Mouse (Mus musculus): Measurements from ENCODE around the gene Lrrc4.
A peak's percentile ranks its signal among the peaks of the same experiment; 100 is the strongest.

The Lrrc4 gene

GRCm38 (mm10) chr6:28629866-28630265 is 201.7 kb downstream of the Lrrc4 start:
- no peak for ATAC-seq (ENCODE audit: insufficient number of reproducible peaks, low FRiP score, low TSS enrichment)

- ATAC-seq (ENCODE audit: insufficient number of reproducible peaks, low FRiP score, low TSS enrichment): no peak
Observed at GRCm38 (mm10) chr6:28628408-28628807, 203.1 kb downstream of the Lrrc4 start.

GRCm38 (mm10) chr6:28622963-28623362 is 208.6 kb downstream of the Lrrc4 start:
- ATAC-seq (ENCODE audit: insufficient number of reproducible peaks, low FRiP score, low TSS enrichment): no peak

- no peak for ATAC-seq (ENCODE audit: insufficient number of reproducible peaks, low FRiP score, low TSS enrichment)
Observed at GRCm38 (mm10) chr6:28622522-28622921, 209.0 kb downstream of the Lrrc4 start.

- ATAC-seq (ENCODE audit: insufficient number of reproducible peaks, low FRiP score, low TSS enrichment): no peak
Observed at GRCm38 (mm10) chr6:28621961-28622360, 209.6 kb downstream of the Lrrc4 start.

- no peak for ATAC-seq (ENCODE audit: insufficient number of reproducible peaks, low FRiP score, low TSS enrichment)
Observed at GRCm38 (mm10) chr6:28621431-28621830, 210.1 kb downstream of the Lrrc4 start.

- ATAC-seq (ENCODE audit: insufficient number of reproducible peaks, low FRiP score, low TSS enrichment): 0 out of 2 replicates have a peak, but pooled peaks have one; percentile 27
Observed at GRCm38 (mm10) chr6:28618751-28619153, 212.8 kb downstream of the Lrrc4 start.

GRCm38 (mm10) chr6:28618299-28618698 is 213.2 kb downstream of the Lrrc4 start:
- 0 out of 2 replicates have a peak, but pooled peaks have one; percentile 22 for ATAC-seq (ENCODE audit: insufficient number of reproducible peaks, low FRiP score, low TSS enrichment)

- 0 out of 2 replicates have a peak, but pooled peaks have one; percentile 5 for ATAC-seq (ENCODE audit: insufficient number of reproducible peaks, low FRiP score, low TSS enrichment)
Observed at GRCm38 (mm10) chr6:28615966-28616365, 215.6 kb downstream of the Lrrc4 start.

- no peak for ATAC-seq (ENCODE audit: insufficient number of reproducible peaks, low FRiP score, low TSS enrichment)
Observed at GRCm38 (mm10) chr6:28615408-28615807, 216.1 kb downstream of the Lrrc4 start.

- no peak for ATAC-seq (ENCODE audit: insufficient number of reproducible peaks, low FRiP score, low TSS enrichment)
Observed at GRCm38 (mm10) chr6:28614856-28615255, 216.7 kb downstream of the Lrrc4 start.

GRCm38 (mm10) chr6:28613441-28613840 is 218.1 kb downstream of the Lrrc4 start:
- no peak for ATAC-seq (ENCODE audit: insufficient number of reproducible peaks, low FRiP score, low TSS enrichment)
